Mouse (Mus musculus): ENCODE results near the gene Cdkl5. TPM values are rescaled to one million over a fixed set of nuclear protein-coding genes. Genes with fewer than 3 reads are reported as not detected.

Cdkl5 gene
- total and polyA plus RNA-seq, 2 experiments = 0.60 to 2.9 TPM

- DNase-seq (ENCODE audit: extremely low read depth, low read depth, low spot score) = no peak
- Histone ChIP-seq H3K36me3 (ENCODE audit: control insufficient read depth, insufficient read depth, low read length) (no peaks in the 10 kb centered on the region), H3K4me1 (ENCODE audit: control insufficient read depth, insufficient read depth, low read length) (no peaks in the 10 kb centered on the region), H3K27ac (replicated peaks; ENCODE audit: insufficient read depth, low read depth, low read length) (no peak overlapping the region), H3K27me3 (ENCODE audit: control insufficient read depth, insufficient read depth, low read length) (no peaks in the 10 kb centered on the region), H3K79me2 (ENCODE audit: control insufficient read depth, insufficient read depth, low read length) (no peaks in the 10 kb centered on the region; the same call in 1 of the 2 replicates), H3K4me3 (ENCODE audit: insufficient read depth, low read depth, low read length) (no peak overlapping the region), H3K9ac (ENCODE audit: low read depth, low read length) (no peak overlapping the region)
- TF ChIP-seq CTCF (IDR thresholded peaks at IDR 0.05; ENCODE audit: low read depth, low read length) (no peak), POLR2A (IDR thresholded peaks at IDR 0.05; ENCODE audit: extremely low read depth, insufficient read depth, low read length) (no peak)
- WGBS = 93% methylated on average over 4 of the region's 4 CpGs
Measured at GRCm38 (mm10) chrX:160990276-160990675, 4.2 kb downstream of the Cdkl5 start.

GRCm38 (mm10) chrX:160977919-160978318 is 16.6 kb downstream of the Cdkl5 start:
- H3K4me1 ChIP-seq (ENCODE audit: control insufficient read depth, insufficient read depth, low read length) = no peaks in the 10 kb centered on the region
- no peaks in the 10 kb centered on the region for H3K27me3 ChIP-seq (ENCODE audit: control insufficient read depth, insufficient read depth, low read length)
- H3K27ac ChIP-seq (replicated peaks; ENCODE audit: insufficient read depth, low read depth, low read length) = no peak overlapping the region
- no peaks in the 10 kb centered on the region; the same call in 1 of the 2 replicates for H3K79me2 ChIP-seq (ENCODE audit: control insufficient read depth, insufficient read depth, low read length)
- TF ChIP-seq CTCF (IDR thresholded peaks at IDR 0.05; ENCODE audit: low read depth, low read length) (no peak), POLR2A (IDR thresholded peaks at IDR 0.05; ENCODE audit: extremely low read depth, insufficient read depth, low read length) (no peak)
- WGBS = 30% methylated on average over 1 of the region's 1 CpGs
- H3K9ac ChIP-seq (ENCODE audit: low read depth, low read length) = no peak overlapping the region
- no peak overlapping the region for H3K4me3 ChIP-seq (ENCODE audit: insufficient read depth, low read depth, low read length)
- H3K36me3 ChIP-seq (ENCODE audit: control insufficient read depth, insufficient read depth, low read length) = no peaks in the 10 kb centered on the region
- DNase-seq (ENCODE audit: extremely low read depth, low read depth, low spot score) = no peak

GRCm38 (mm10) chrX:160971991-160972545 is 22.4 kb downstream of the Cdkl5 start:
- H3K79me2 ChIP-seq (ENCODE audit: control insufficient read depth, insufficient read depth, low read length) = no peaks in the 10 kb centered on the region
- no peak for DNase-seq (ENCODE audit: extremely low read depth, low read depth, low spot score)
- no peaks in the 10 kb centered on the region for H3K27me3 ChIP-seq (ENCODE audit: control insufficient read depth, insufficient read depth, low read length)
- no peak overlapping the region for H3K4me3 ChIP-seq (ENCODE audit: insufficient read depth, low read depth, low read length)
- H3K9ac ChIP-seq (ENCODE audit: low read depth, low read length) = no peak overlapping the region
- no peaks in the 10 kb centered on the region for H3K4me1 ChIP-seq (ENCODE audit: control insufficient read depth, insufficient read depth, low read length)
- H3K36me3 ChIP-seq (ENCODE audit: control insufficient read depth, insufficient read depth, low read length) = no peaks in the 10 kb centered on the region
- TF ChIP-seq POLR2A (IDR thresholded peaks at IDR 0.05; ENCODE audit: extremely low read depth, insufficient read depth, low read length) (no peak), CTCF (IDR thresholded peaks at IDR 0.05; ENCODE audit: low read depth, low read length) (no peak)
- no peak overlapping the region for H3K27ac ChIP-seq (replicated peaks; ENCODE audit: insufficient read depth, low read depth, low read length)
- WGBS = 89% methylated on average over 6 of the region's 6 CpGs

- no peak for TF ChIP-seq CTCF (IDR thresholded peaks at IDR 0.05; ENCODE audit: low read depth, low read length)
- TF ChIP-seq POLR2A (IDR thresholded peaks at IDR 0.05; ENCODE audit: extremely low read depth, insufficient read depth, low read length) = no peak
- Histone ChIP-seq H3K27me3 (ENCODE audit: control insufficient read depth, insufficient read depth, low read length) (no peaks in the 10 kb centered on the region), H3K79me2 (ENCODE audit: control insufficient read depth, insufficient read depth, low read length) (no peaks in the 10 kb centered on the region), H3K9ac (ENCODE audit: low read depth, low read length) (no peak overlapping the region), H3K36me3 (ENCODE audit: control insufficient read depth, insufficient read depth, low read length) (no peaks in the 10 kb centered on the region), H3K4me1 (ENCODE audit: control insufficient read depth, insufficient read depth, low read length) (no peaks in the 10 kb centered on the region), H3K27ac (replicated peaks; ENCODE audit: insufficient read depth, low read depth, low read length) (no peak overlapping the region), H3K4me3 (ENCODE audit: insufficient read depth, low read depth, low read length) (no peak overlapping the region)
- no peak for DNase-seq (ENCODE audit: extremely low read depth, low read depth, low spot score)
- 67% methylated on average over 5 of the region's 5 CpGs for WGBS
Measured at GRCm38 (mm10) chrX:160958593-160959131, 35.8 kb downstream of the Cdkl5 start.

GRCm38 (mm10) chrX:160949583-160949982 is 44.9 kb downstream of the Cdkl5 start:
- H3K9ac ChIP-seq (ENCODE audit: low read depth, low read length) = no peak overlapping the region
- WGBS = 98% methylated on average over 2 of the region's 2 CpGs
- H3K27ac ChIP-seq (replicated peaks; ENCODE audit: insufficient read depth, low read depth, low read length) = no peak overlapping the region

GRCm38 (mm10) chrX:160944722-160945121 is 49.8 kb downstream of the Cdkl5 start:
- WGBS = 53% methylated on average over 4 of the region's 4 CpGs
- H3K4me1 ChIP-seq (ENCODE audit: control insufficient read depth, insufficient read depth, low read length) = no peaks in the 10 kb centered on the region

More at GRCm38 (mm10) chrX:160949583-160949982, 44.9 kb downstream of the Cdkl5 start:
- Histone ChIP-seq H3K79me2 (ENCODE audit: control insufficient read depth, insufficient read depth, low read length) (no peaks in the 10 kb centered on the region), H3K36me3 (ENCODE audit: control insufficient read depth, insufficient read depth, low read length) (no peaks in the 10 kb centered on the region), H3K4me1 (ENCODE audit: control insufficient read depth, insufficient read depth, low read length) (no peaks in the 10 kb centered on the region), H3K27me3 (ENCODE audit: control insufficient read depth, insufficient read depth, low read length) (no peaks in the 10 kb centered on the region), H3K4me3 (ENCODE audit: insufficient read depth, low read depth, low read length) (no peak overlapping the region)
- no peak for DNase-seq (ENCODE audit: extremely low read depth, low read depth, low spot score)
- no peak for TF ChIP-seq CTCF (IDR thresholded peaks at IDR 0.05; ENCODE audit: low read depth, low read length)
- no peak for TF ChIP-seq POLR2A (IDR thresholded peaks at IDR 0.05; ENCODE audit: extremely low read depth, insufficient read depth, low read length)

More at GRCm38 (mm10) chrX:160944722-160945121, 49.8 kb downstream of the Cdkl5 start:
- Histone ChIP-seq H3K36me3 (ENCODE audit: control insufficient read depth, insufficient read depth, low read length) (no peaks in the 10 kb centered on the region), H3K4me3 (ENCODE audit: insufficient read depth, low read depth, low read length) (no peak overlapping the region), H3K9ac (ENCODE audit: low read depth, low read length) (no peak overlapping the region), H3K79me2 (ENCODE audit: control insufficient read depth, insufficient read depth, low read length) (no peaks in the 10 kb centered on the region; the same call in 1 of the 2 replicates), H3K27ac (replicated peaks; ENCODE audit: insufficient read depth, low read depth, low read length) (no peak overlapping the region), H3K27me3 (ENCODE audit: control insufficient read depth, insufficient read depth, low read length) (no peaks in the 10 kb centered on the region)
- DNase-seq (ENCODE audit: extremely low read depth, low read depth, low spot score) = peak; percentile 13
- TF ChIP-seq POLR2A (IDR thresholded peaks at IDR 0.05; ENCODE audit: extremely low read depth, insufficient read depth, low read length) = no peak
- TF ChIP-seq CTCF (IDR thresholded peaks at IDR 0.05; ENCODE audit: low read depth, low read length) = no peak
